Mouse (Mus musculus) adrenal gland, postnatal 36 days (tissue): ENCODE measurements at regions not wholly inside any gene's neighbourhood (a gene's known extent, or its start where the extent isn't known, plus 50 kb on each side); places are given as distances from the start of the nearest gene placed in this dataset. TPM values are rescaled to one million over a fixed set of nuclear protein-coding genes. Genes with fewer than 3 reads are reported as not detected.
"Not testable (repeated sequence)": the region's sequence is repeated elsewhere in the genome, so short reads cannot be mapped to it uniquely, and the experiment has no call there.

Experiments
- DNase-seq, 2 experiments: peaks; one replicate each; pipeline ENCODE4 v3.0.0; 2021; ENCODE audit warnings: mixed read lengths in 1 of 2
- microRNA-seq: library from miRNA; unstranded; fragments of <30 nt; microRNA quantifications from one replicate; pipeline ENCODE4 v1.2.0, GENCODE M21; 2021

- DNase-seq = no peak
Measured at GRCm38 (mm10) chr19:18033599-18033998, 196.2 kb upstream of the Pcsk5 start.

- no peak for DNase-seq
Measured at GRCm38 (mm10) chr19:18025877-18026276, 188.4 kb upstream of the Pcsk5 start.

GRCm38 (mm10) chr19:18020351-18020750 lies 182.9 kb upstream of the Pcsk5 start:
- no peak for DNase-seq

GRCm38 (mm10) chr19:18015371-18015770 lies 177.9 kb upstream of the Pcsk5 start:
- DNase-seq = no peak

GRCm38 (mm10) chr19:18012029-18012428 lies 174.6 kb upstream of the Pcsk5 start:
- DNase-seq = no peak

- DNase-seq = peak in 1 of 2 experiments; percentile 3
Measured at GRCm38 (mm10) chr19:17997561-17997960, 160.1 kb upstream of the Pcsk5 start.

- no peak for DNase-seq
Measured at GRCm38 (mm10) chr19:17983416-17983815, 146.0 kb upstream of the Pcsk5 start.

- no peak for DNase-seq
Measured at GRCm38 (mm10) chr19:17965566-17965965, 128.1 kb upstream of the Pcsk5 start.

GRCm38 (mm10) chr19:17958440-17958839 lies 121.0 kb upstream of the Pcsk5 start:
- no peak for DNase-seq

GRCm38 (mm10) chr19:17932665-17933064 lies 95.2 kb upstream of the Pcsk5 start:
- DNase-seq = no peak

GRCm38 (mm10) chr19:17927121-17927520 lies 89.7 kb upstream of the Pcsk5 start:
- not testable (repeated sequence) for DNase-seq

- no peak for DNase-seq
Measured at GRCm38 (mm10) chr19:17907579-17907978, 70.1 kb upstream of the Pcsk5 start.

- no peak for DNase-seq
Measured at GRCm38 (mm10) chr19:17904120-17904519, 66.7 kb upstream of the Pcsk5 start.

GRCm38 (mm10) chr19:17892615-17893014 lies 55.2 kb upstream of the Pcsk5 start:
- DNase-seq = no peak

Small RNAs in the stretch of these regions (microRNA-seq; reads per million reads assigned to microRNA genes)
- not detected for gene Gm23061
